Mouse (Mus musculus) erythroblast, embryonic 14.5 days (primary cell): ENCODE results near the gene Sst.
"Not testable (repeated sequence)": the region's sequence is repeated elsewhere in the genome, so short reads cannot be mapped to it uniquely, and the experiment has no call there.

Source experiments
- GATA1 ChIP-seq: IDR thresholded peaks from 2 replicates; pipeline ENCODE4 v1.6.1; 2012; ENCODE audit warnings: low read length, inconsistent platforms, mixed read lengths
- TAL1 ChIP-seq: IDR thresholded peaks from 3 replicates; pipeline ENCODE4 v1.6.1; 2012; ENCODE audit warnings: low read length, inconsistent platforms, mixed read lengths

DNA sequence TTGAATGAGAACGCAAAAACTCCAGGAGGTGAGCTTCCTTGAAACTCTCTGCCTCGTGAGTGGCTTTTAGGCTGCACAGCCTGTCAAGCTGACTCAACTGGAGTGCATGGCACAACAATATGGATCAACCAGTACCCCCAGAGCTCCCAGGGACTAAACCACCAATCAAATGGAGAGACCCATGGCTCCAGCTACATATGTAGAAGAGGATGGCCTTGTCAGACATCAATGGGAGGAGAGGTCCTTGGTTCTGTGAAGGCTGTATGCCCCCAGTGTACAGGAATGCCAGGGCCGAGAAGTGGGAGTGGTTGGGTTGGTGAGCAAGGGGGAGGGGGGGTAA is 18.2 kb upstream of the Sst start:
- not testable (repeated sequence) for TF ChIP-seq GATA1, TAL1
